Mouse (Mus musculus) gastrocnemius, postnatal 4 days (tissue): Measurements from ENCODE around the gene Cib2. TPM values are rescaled to one million over a fixed set of nuclear protein-coding genes. Genes with fewer than 3 reads are reported as not detected.
A peak's percentile ranks its signal among the peaks of the same experiment; 100 is the strongest.
"Not testable (repeated sequence)": the region's sequence is repeated elsewhere in the genome, so short reads cannot be mapped to it uniquely, and the experiment has no call there.

Source experiments
- DNase-seq, 2 experiments: peaks; one replicate each; pipeline ENCODE4 v3.0.0; 2021 to 2022; ENCODE audit warnings: low spot score in 2 of 2, mixed read lengths in 2 of 2
- long read RNA-seq, 2 experiments: library from polyadenylated mRNA; stranded (forward); transcript quantifications; one replicate each; pipeline ENCODE4 v2.0.0; 2021
- total RNA-seq, 2 experiments: library from RNA; stranded (reverse); gene quantifications; 2 replicates each; pipeline ENCODE4 v1.2.3; 2021

The Cib2 gene
- 10 to 100 TPM; 18.5 to 24.5 TPM for total RNA-seq
- long read RNA-seq, experiment 1, transcript Cib2-201 (6 exons, 1,433 nt), result major isoform, 29 of 33 reads
- long read RNA-seq, experiment 1, partial matches to known transcripts, result 1 of 33 reads
- long read RNA-seq, experiment 1, other reads (novel, unspliced or antisense), result 3 of 33 reads
- long read RNA-seq, experiment 2, transcript Cib2-201 (6 exons, 1,433 nt), result major isoform, 31 of 33 reads
- long read RNA-seq, experiment 2, partial matches to known transcripts, result 1 of 33 reads
- long read RNA-seq, experiment 2, other reads (novel, unspliced or antisense), result 1 of 33 reads

DNA sequence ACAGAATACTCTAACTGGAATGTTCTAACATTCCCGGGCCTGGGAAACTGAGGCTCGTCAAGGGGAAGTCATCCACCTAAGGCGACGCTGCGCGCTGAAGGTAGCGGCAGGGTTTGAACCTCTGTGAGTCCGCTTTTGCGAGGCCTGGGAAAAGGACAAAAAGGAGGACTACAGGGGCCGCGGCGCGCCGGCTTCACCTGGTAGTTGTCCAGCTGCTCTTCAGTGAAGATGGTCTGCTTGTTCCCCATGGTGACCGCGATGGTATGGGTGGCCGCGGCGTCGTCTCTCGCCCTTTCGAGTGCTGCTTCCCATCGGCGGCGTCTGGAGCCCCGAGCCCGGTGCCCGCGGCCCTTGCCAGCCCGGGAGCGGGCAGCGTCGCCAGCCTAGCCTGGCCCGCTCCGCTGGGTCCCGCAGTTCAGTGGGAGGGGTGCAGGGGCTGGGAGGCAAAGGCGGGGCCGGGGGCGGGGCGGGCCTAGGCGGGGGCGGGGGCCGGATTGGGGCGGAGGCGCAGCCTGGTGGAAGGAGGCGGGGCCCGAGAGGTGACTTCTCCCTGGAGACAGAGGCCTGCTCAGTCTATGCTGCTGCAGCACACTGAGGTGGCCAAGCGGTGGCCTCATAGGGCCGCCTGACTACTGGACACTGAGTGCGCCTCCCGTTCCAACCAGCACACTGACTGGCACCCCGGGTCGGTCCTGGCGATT, at the start of gene Cib2:
TSS of gene Cib2 (minus strand) at position 448 of the 701 bp plus-strand sequence.
- DNase-seq, result peak; percentile 40 to 71

DNA sequence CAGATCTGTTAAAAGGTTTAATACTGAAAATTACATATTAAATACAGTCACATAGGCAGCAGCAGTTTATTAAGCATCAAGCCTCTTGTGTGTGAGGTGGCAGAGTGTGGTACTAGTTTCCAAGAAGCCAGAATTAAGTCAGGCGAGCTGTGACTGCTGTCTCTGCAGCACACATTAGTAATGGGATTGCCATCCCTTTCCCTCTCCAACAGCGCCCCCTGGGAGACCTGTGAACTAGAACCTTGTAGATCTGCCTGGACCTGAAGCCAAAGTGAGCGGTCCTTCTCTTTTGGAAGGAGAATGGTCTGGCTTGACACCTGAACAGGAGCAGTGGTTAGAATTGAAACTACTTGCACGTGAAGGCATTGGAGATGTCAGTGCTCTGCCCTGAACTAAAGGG, 44.9 kb upstream of the Cib2 start:
- peak; percentile 21 to 55 for DNase-seq

DNA sequence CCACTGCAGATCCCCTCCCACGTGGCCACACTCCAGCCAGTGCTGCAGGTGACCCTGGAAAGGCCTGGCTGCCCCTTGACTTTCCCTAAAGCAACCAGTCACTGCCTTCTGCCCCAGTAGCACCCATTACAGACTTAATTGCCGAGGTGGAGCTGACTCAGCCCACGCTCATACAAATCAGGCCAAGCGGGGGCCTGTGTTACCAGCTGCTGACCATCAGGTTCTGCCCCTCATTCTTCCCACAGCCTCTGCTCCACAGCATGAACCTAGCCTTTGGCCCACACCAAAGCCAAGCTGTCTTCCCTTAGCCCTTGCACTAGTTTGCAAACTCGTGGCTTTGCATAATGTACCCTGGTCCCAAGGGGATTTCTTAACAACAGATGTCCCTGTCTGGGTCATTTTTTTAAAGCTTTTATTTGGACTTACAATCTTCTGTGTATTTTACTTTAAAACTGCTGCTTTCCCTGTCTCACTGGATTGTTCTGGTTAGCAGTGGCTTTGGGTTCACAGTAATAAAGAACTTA, 44.2 kb upstream of the Cib2 start:
- no peak for DNase-seq

DNA sequence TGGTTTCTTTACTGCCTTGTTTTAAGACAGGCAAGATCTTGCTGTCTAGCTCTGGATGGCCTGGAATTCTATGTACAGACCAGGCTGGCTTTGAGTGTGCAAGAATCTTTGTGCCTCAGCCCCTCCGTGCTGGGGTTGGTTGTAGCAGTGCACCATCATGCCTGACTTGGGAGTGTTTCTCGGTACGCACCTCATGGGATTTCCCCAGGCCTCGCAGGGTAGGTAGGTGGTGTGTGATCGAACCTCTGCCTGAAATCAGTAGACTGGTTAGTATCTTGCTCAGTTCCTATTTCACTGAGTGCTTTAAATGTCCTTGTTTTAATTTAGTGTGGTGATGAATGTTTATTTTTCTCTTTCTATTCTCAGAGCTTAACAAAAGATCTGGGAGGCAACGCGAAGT, 42.9 kb upstream of the Cib2 start:
- DNase-seq, result no peak

DNA sequence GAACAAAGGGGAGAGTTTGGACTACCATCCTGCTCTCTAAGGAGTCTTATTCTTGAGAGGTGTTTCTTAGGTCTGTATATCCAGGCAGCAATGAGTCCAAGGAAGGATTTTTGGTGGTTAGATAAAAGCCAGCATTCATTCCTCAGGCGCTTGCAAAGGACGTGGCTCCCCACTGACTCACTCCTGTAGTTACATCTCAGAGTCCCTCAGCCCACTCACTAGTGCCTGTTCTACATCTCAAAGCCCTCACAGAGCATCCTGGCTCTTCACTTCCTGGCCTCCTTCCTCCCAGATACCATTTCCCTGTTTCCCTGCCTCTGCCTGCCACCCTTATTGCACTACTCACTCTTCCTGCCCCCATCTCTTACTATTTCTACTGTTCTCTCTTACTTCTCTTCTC, 42.4 kb upstream of the Cib2 start:
- DNase-seq, result no peak

DNA sequence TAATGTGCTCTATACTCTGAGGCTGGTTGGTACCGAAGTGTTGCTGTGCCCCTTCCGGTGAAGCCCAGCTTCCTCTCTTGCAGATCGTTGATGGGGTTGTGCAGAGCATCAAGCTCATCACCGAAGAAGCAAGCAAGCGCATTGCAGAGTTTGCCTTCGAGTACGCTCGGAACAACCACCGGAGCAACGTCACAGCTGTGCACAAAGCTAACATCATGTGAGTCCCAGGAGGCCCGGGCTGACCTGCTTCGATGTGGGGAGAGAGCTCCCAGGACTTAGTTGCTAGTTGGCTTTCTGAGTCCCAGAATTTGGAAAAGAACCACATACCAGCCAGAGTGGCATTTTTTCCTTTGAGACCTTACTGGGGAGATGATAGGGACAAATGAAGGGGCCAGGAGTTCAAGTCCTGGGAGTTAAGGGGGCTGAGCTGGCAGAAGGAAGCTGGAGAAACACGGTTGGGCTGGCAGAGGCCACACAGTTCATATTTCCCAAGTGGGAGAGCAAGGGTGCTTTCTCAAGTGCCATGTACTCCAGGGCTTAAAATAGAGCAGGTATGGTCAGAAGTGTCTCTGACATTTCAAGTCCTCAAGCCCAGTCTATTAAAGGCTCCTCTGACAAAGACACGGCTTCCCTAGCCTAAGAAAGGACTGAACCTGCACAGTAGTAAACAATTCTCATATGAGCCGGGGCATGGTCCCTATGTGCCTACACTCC, 36.9 kb upstream of the Cib2 start:
- no peak for DNase-seq

DNA sequence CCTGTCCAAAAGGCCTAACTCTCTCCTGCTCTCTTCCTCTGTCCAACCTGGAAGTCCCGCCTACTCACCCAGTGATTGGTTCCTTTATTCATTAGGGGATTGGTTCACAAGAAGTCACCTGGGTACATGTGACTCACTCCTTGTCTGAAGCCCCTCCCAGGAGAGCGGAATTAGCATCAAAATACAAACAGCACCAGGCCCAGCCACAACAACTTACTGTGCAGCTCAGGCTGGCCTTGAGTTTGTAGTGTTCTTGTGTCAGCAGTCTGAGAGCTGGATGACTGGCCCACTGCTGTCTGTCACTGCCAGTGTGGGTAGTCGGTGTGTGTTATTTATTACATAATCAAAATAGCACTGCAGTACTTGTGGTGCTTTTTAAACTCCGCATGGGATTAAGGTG, 33.6 kb upstream of the Cib2 start:
- not testable (repeated sequence) for DNase-seq

DNA sequence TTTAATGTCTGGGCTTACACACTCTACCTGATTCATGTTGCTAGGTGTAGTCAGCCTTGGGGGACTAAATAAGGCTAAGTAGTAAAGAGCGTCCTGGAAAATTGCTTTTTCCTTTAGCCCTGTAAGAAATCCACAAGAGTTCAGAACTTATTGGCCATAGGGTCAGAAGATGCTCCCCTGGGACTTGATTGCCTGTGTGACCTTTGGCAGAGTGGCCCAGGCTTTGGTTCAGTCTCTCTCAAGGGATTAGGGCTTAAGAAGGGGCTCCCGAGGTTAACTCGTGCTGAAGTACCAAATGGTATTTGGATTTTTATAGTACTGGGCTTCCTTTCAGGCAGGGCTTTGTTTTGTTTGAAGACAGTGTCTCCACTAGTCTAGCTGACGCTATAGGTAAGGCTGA, 27.8 kb upstream of the Cib2 start:
- no peak for DNase-seq

DNA sequence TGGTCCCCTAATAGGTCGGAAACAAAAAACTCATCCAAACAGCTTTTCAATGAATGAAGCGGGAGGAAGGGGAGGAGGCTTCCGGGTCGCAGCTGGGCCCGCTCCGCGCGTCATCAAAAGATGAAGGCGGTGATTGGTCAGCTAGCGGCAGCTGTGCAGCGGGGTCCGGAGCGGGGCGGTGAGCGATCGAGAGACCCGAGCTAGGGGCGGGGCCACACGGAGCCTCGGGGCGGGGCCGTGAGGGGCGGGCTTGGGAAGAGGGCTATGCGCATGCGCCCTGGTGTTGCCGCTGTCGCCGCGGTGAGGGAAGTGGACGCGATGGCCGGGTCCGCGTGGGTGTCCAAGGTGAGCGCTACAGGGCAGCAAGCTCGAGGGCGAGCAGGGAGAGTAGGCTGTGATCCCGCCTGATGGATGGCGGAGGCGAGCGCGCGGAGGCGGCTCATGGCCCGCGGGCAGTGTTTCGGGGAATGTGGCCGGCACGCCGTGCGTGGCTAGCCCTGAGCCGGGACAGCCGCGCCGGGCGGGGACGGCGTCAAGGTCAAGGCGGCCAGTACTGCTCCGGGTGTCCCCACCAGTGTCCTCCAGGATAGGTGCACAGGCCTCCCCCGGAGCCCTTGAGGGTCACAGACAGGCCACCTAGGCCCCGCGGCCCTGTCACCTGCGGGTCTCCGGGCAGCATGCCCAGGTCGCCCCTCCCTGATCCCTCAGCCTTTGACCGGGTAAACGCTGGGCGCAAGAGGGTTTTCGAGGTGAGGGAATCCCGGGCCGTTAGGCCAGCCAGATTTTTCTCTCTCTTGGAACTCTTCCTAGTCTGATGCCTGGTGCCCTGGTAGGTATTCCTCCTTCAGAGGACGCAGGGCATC, 26.4 kb upstream of the Cib2 start, which contains the start of gene Idh3a:
TSS of gene Idh3a (plus strand) at position 136 of the 863 bp plus-strand sequence.
- peak; percentile 98 to 99 for DNase-seq

DNA sequence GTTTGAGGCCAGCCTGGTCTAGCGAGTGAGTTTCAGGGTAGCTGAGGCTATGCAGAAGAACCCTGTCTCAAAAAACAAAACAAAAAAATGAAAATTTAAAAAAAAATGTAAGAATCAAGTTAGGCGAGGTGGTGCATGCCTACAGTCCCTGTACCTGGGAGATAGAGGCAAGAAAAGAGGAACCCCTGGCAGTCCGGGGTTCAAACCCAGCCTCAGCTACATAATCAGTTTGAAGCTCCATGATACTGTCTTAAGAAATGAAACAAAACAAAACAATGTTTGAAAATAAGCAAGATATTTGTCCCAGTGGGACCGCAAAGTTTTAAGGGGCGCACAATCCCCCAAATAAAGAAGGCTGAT, 25.8 kb upstream of the Cib2 start:
- no peak for DNase-seq

DNA sequence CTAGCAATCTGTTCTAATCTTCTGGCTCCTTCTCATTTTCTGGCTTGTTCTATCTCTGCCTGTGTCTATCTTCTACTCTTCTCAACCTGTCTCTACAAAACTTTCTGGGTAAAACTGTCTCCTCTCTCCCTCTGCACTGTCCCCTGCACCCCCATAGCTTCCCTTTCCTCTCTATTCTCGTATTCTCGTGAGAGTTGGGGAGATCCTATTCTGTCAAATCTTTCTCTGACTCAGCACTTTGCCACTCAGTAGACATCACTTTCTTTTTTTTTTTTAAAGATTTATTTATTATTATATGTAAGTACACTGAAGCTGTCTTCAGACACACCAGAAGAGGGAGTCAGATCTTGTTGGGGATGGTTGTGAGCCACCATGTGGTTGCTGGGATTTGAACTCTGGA, 24.1 kb upstream of the Cib2 start:
- not testable (repeated sequence) for DNase-seq

DNA sequence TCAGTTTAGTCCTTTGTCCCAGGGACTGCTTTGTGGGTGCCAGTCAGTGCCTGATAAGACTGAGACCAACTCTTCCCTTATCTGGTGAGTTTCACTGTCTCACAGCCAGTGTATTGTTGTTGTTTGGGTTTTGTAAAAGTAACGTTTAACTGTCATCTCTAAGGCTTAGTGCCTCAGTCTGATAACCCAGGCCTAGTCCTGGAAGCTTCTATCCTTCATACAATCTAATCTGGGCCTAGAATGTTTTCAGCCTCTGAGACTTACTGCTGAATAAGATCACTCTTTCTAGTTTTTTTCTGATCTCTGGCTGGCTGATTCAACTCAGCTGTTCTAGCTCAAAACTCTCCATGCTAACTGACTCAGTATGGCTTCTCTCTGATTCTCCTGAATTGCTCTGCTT, 23.7 kb upstream of the Cib2 start:
- no peak for DNase-seq

DNA sequence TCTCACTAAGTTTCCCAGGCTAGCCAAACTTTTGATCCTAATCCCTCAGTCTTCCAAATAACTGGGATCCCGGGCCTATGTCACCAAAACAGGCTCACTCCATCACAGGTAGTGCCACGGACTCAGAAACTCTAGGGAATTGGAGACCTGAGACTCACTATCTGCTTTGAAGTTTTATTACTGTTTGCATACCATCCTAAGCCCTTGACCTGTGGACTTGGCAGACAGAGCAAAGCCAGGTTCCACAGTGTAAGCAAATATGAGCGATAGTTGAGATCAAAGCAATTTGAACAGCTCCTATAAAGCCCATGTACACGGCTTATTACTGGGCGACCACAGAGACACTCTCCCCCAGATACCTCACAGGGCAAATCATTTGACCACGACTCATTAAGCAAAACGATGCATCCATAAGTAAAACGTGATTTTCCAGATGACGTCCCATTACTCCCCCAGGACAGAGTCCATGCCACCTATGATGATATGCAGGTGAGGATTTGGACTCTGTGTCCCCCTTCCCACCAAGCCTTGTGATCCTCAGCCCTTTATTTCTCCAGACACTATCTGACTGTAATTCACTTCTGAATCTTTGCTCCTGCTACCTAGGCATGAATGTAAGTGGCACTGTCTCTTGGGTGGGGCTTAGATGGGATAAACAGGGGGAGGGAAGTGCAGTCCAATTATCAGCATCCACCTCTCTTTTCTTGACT, 11.3 kb upstream of the Cib2 start:
- no peak for DNase-seq

DNA sequence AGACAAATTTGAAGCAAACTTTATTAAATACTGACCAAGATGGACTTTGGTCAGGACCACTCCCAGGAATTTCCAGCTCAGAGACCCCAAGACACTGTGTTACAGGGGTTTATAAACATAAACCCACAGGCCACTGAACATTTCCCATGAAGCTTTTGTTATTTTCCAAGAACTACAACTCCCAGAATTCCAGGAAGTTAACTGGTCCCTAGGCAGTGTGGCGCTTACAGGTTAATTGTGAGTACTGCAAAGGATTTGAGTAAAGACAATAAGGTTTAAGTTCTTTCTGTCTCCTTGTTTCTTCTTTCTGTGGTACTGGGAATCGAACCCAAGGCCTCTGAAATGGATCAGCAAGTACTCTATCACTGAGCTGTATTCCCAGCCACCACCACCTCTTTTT, 8.7 kb upstream of the Cib2 start:
- DNase-seq, result no peak

DNA sequence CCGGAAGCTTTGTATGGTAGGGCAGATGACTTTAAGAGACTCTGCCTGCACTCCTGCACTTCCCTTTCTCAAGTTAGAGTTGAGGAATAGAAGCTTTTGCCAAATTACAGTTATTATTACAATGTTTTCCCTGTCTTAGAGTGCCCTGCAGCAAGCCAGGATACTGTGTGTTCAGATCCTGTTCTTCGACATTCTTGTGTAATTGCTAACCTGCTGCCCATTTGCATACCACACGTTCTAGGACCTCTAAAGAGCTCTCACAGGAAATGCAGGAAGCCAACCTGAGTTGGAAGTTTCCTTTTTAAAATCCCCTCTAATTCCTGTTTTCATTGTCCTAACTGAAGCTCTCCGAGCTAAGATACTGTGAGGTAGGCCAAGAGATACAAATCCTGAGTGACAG, 6.9 kb upstream of the Cib2 start:
- no peak for DNase-seq

DNA sequence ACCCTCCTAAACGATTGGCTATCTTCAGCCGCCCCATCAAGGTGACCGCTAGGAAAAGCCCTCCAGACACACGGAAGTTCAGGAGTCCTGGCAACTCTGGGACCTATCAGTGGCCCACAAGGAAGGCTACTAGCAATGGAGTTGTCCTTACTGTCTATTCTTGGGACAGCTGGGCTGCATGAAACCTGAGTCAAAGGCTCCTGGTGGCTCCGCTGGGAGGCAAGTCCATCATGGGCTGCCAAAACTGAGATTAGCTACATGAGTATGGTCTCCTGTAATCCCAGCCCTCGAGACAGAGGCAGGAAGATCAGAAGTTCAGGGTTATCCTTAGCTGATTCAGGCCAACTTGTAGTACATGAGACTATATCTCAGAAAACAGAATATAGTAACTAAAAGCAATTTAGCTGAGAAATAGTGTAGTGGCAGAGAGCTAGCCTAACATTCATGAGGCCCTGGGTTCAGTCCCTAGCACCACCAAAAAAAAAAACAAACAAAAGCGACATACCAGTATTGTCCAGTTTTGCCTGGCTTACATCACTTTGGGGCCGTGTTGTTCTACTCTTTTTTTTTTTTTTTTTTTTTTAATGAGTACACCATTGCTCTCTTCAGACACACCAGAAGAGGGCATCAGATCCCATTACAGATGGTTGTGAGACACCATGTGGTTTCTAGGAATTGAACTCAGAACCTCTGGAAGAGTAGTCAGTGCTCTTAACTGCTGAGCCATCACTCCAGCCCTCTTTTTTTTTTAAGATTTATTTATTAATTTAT, 998 bp upstream of the Cib2 start:
- DNase-seq, result no peak

DNA sequence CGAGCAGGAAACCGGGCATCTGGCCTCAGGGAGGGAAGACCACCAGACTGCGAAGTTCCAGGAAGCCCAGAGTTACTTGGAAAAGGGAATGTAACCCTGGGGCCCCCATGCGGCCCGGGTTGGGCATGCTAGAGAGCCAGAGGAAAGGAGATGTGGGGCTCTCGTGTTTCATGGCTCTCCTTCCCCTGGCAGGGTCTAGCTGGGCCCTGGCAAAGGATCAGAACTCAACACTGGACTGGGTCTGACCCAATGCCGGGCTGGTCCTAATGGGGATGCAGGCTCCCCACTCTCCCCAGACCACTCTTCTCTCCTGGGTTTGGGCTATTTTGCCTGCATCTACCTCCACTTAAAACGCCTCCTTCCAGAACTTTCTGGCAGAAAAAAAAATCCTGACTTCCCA, 1.3 kb downstream of the Cib2 start:
- DNase-seq, result no peak

DNA sequence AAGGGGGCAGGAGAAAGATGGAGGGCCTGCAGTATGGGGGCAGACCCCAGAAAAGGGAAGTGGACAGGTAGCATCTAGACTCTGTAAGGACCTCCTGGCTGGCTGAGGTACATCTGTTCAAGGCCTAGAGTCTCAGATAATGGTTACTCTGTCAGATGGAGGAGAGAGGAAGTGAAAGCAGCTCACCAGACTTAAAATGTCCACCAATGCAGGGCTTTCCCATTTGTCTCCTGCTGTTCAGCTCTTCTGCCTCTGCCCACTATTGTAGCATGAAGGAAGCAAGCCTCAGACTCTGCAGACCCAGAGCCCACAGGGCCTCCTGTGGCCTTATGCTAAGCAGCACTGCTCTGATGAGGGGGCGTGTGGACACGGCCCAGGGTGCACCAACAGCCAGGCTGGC, 5.0 kb downstream of the Cib2 start:
- DNase-seq, result no peak

DNA sequence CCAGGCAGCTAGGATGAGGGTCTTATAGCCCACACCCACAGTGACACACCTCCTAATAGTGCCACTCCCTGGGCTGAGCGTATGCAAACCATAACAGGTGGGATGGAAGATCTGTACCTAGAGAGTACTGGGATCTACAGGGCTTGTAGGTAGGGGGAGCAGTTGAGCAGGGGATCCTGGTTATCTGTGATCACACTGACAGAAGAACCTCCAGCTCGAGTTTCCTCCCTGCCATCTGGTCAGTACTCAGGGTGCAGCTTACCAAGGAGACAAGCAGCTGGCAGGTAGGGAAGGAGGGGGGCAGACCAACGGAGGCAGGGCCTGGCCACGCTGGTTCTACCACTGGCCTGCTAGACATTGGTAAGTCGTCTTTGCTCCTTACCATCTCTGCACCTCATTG, 7.6 kb downstream of the Cib2 start:
- no peak for DNase-seq

DNA sequence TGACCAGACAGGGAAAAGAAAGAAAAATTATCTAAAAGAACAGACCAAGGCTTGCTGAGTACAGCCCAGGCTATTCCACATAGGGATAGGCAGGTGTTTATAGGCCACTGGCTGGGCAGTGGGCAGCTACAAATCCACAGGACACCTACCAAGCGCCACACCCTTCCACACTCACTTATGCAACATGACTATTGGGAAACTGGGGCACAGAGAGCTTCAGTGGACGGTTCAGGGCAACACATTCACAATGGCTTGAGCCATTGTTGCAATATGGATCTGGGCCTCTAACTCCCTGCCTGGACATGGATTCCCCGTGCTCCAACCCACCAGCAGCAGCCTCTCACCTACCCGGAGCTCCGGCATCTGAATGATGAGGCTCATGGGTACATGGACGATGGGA, 10.6 kb downstream of the Cib2 start:
- DNase-seq, result no peak
